In genomic region chr9:71990376-71990775, GRCm38 (mm10) we compare ENCODE assay signal across 26 mouse cellular contexts.
DNase-seq lines count a peak whose midpoint lies in the region; ATAC-seq lines count a peak whose summit lies in the region.
"Had no signal": no experiment of that assay in that cellular context is flagged by ENCODE, and none has a peak within 500 bp of the region (broad histone marks: within the 10 kb centered on the region; RNA-seq: fewer than 3 reads in every experiment).

No protein-coding gene starts in this region.

- WGBS in kidney, embryonic 15.5 days, result 31% methylated on average over 1 of the region's 1 CpGs

- no peak for ATAC-seq in kidney, embryonic 15.5 days (replicated peaks; ENCODE audit: low FRiP score)
- ATAC-seq: forebrain, embryonic 14.5 days; forebrain, postnatal 0 days; hindbrain, postnatal 0 days; inflammation-experienced regulatory T-cells, adult 6 months had no signal

- 0 out of 2 replicates have a peak overlapping the region, but pooled peaks have one; percentile 18 for H3K27ac ChIP-seq in kidney, embryonic 15.5 days
- H3K27ac ChIP-seq: embryonic facial prominence, embryonic 12.5 days; embryonic facial prominence, embryonic 15.5 days; heart, embryonic 15.5 days; hindbrain, embryonic 14.5 days; hindbrain, postnatal 0 days had no signal

- H3K9ac ChIP-seq in kidney, embryonic 15.5 days, result no peak overlapping the region
- H3K9ac ChIP-seq: embryonic facial prominence, embryonic 12.5 days; embryonic facial prominence, embryonic 15.5 days; forebrain, postnatal 0 days; heart, embryonic 12.5 days; heart, embryonic 15.5 days; hindbrain, embryonic 14.5 days had no signal

- DNase-seq in adrenal gland, adult 2 months, result peak; percentile 34
- no peak for DNase-seq in adrenal gland, adult 8-10 months
- DNase-seq in kidney, adult 18-20 months, result no peak
- DNase-seq in ES-CJ7 (ENCODE audit: low read depth, low spot score) (peak; percentile 13), ZHBTc4 (ENCODE audit: low read depth, low spot score) (peak; percentile 46)
- no peak for DNase-seq in frontal cortex, postnatal 25 days (ENCODE audit: low spot score in 2 of 2)
- no peak for DNase-seq in spleen, postnatal 36 days (ENCODE audit: low spot score in 2 of 2)
- DNase-seq: adrenal gland, postnatal 25 days; cerebellum, adult 11 months; cerebellum, adult 2 months; cerebellum, adult 9-11 months; cerebellum, postnatal 25 days; forebrain, postnatal 0 days; gastrocnemius, postnatal 25 days; heart, adult 18-20 months; heart, postnatal 10 days; heart, postnatal 4 days had no signal

- H3K36me3 ChIP-seq in kidney, embryonic 15.5 days, result no peaks in the 10 kb centered on the region
- H3K36me3 ChIP-seq: embryonic facial prominence, embryonic 12.5 days; embryonic facial prominence, embryonic 15.5 days; heart, embryonic 12.5 days; heart, embryonic 15.5 days had no signal

- H3K4me2 ChIP-seq in kidney, embryonic 15.5 days, result no peak overlapping the region
- H3K4me2 ChIP-seq: embryonic facial prominence, embryonic 12.5 days; embryonic facial prominence, embryonic 15.5 days; heart, embryonic 12.5 days; heart, embryonic 15.5 days; hindbrain, embryonic 14.5 days had no signal

- H3K9me3 ChIP-seq in kidney, embryonic 15.5 days (replicated peaks), result no peaks in the 10 kb centered on the region
- H3K9me3 ChIP-seq: embryonic facial prominence, embryonic 12.5 days; embryonic facial prominence, embryonic 15.5 days; heart, embryonic 12.5 days; heart, embryonic 15.5 days had no signal

- H3K4me3 ChIP-seq in kidney, embryonic 15.5 days (replicated peaks), result no peak overlapping the region
- H3K4me3 ChIP-seq: embryonic facial prominence, embryonic 12.5 days; embryonic facial prominence, embryonic 15.5 days; heart, embryonic 12.5 days; heart, embryonic 15.5 days had no signal

- no peaks in the 10 kb centered on the region for H3K27me3 ChIP-seq in kidney, embryonic 15.5 days
- H3K27me3 ChIP-seq: embryonic facial prominence, embryonic 12.5 days; embryonic facial prominence, embryonic 15.5 days; heart, embryonic 12.5 days; heart, embryonic 15.5 days had no signal

- peaks cover 20% of the 10 kb centered on the region for H3K4me1 ChIP-seq in kidney, embryonic 15.5 days
- H3K4me1 ChIP-seq: embryonic facial prominence, embryonic 15.5 days had no signal

Comparison
In these comparisons a context has a peak if more than half of its experiments do, and no peak if none do; other contexts are left out.
1. DNase-seq: peak in adrenal gland, adult 2 months (single experiment), ES-CJ7 (single experiment) and ZHBTc4 (single experiment); none in adrenal gland, adult 8-10 months (single experiment), kidney, adult 18-20 months (single experiment), frontal cortex, postnatal 25 days (0 of 2) and spleen, postnatal 36 days (0 of 2).